Mouse (Mus musculus): ENCODE results near the gene Mmd2.

DNA sequence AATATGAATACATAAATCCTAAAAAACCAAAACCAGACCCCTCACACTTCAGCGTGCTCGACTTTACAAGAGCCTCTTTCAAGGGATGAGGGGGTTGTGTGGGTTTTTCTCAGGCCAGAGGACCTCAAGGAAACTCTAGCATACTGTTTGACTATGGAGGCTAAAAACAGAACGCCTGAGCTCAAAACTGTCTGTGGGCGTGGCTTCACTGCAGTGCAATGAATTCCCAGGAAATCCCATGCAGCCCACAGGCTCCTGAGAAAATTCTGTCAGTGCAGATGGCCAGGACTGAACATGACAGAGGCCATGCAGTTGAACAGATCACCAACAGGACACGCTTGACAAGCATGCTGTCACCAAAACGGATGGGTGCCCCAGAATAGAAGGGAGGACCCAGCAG is 89.6 kb downstream of the Mmd2 start:
- TF ChIP-seq POLR2A (IDR thresholded peaks at IDR 0.05; ENCODE audit: insufficient read depth, low read length) (no peak), EP300 (IDR thresholded peaks at IDR 0.05; ENCODE audit: insufficient read depth, low read depth, low read length) (no peak)
